Mouse (Mus musculus) right cerebral cortex, postnatal 14 days (tissue): ENCODE results near the gene Vmn2r124.
"Not testable (repeated sequence)": the region's sequence is repeated elsewhere in the genome, so short reads cannot be mapped to it uniquely, and the experiment has no call there.

Source experiments
- DNase-seq: peaks from one replicate; pipeline ENCODE4 v3.0.0; 2022

Gene Vmn2r124

DNA sequence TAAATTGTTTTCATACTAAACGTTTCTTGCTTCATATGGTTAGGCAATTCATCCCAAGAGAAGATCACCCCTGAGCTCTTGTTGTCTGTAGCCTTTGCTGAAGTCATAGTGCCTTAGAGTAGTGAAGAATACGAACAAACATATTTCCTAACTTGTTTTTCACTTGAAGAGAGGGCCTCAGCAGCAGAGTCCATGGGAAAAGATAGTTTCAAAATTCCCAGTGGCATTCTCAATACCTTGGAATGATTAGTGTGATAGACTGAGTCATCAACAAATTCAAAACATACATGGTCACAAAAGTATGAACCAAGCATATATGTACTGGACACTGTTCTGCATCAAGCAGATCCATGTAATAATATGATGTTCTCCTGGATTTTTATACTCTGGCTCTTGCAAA, at the start of gene Vmn2r124:
Gene Vmn2r124, plus strand, starts transcription at position 301 of the 400 bp plus-strand sequence.
- DNase-seq, result no peak

DNA sequence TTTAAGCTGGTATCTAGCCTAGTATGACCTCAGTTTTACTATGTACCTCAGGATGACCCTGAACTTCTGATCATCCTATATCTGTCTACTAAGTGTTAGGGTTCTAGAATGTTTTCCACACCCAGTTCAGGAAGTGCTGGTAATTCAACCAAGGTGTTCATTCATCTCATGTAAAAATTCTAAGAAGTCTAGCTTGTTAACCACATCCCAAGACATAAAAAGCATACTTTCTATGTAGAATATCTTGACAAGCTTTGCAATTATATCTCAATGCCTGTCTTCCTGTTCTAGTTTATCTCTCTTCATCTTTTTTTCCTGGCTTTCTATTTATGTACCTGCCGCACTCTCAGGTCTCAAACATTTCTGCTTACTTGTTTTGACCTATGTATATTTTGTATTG, 44.5 kb upstream of the Vmn2r124 start:
- no peak for DNase-seq

DNA sequence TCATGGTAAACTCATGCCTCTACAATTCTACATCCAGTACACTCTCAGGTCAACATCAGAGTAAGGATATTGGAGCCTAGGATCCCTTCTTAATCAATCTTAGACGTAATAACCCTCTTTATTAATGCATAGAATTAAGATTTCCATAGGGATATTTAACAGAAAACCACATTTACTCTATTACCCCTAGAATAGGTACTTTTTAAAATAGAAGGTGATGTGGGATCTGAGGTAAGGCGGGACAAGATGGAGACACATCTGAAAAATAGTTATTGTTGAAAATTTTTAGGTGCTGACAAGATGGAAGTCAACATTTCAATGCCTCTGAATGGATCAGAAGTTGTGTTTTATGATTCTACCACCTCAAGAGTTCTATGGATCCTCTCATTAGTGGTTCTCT, 27.8 kb upstream of the Vmn2r124 start, which contains the start of gene Fpr-rs4:
Gene Fpr-rs4, plus strand, starts transcription at position 301 of the 400 bp plus-strand sequence.
- no peak for DNase-seq

DNA sequence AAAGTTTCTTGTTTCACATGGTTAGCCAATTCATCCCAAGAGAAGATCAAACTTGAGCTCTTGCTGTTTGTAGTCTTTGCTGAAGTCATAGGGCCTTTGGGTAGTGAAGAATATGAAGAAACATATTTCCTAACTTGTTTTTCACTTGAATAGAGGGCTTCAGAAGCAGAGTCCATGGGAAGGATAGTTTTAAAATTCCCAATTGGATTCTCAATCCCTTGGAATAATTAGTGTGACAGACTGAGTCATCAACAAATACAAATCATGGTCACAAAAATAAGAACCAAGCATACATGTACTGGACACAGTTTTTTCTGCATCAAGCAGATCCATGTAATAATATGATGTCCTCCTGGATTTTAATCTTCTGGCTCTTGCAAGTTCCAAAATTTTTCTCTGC, 35.5 kb downstream of the Vmn2r124 start, which contains the start of gene Vmn2r91:
Gene Vmn2r91, plus strand, starts transcription at position 301 of the 400 bp plus-strand sequence.
- not testable (repeated sequence) for DNase-seq

DNA sequence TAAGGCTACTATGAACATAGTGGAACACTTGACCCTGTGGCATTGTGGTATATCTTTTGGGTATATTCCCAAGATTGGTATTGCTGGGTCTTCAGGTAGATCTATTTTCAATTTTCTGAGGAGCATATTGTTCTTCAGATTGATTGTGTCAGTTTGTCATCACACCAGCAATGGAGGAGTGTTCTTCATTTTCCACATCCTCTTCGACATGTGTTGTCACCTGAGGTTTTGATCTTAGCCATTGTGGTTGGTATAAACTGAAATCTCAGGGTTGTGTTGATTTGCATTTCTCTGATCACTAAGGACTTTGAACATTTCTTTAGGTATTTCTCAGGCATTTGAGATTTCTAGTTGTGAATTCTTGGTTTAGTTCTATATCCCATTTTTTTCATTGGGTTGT, 46.4 kb downstream of the Vmn2r124 start:
- DNase-seq, result not testable (repeated sequence)

DNA sequence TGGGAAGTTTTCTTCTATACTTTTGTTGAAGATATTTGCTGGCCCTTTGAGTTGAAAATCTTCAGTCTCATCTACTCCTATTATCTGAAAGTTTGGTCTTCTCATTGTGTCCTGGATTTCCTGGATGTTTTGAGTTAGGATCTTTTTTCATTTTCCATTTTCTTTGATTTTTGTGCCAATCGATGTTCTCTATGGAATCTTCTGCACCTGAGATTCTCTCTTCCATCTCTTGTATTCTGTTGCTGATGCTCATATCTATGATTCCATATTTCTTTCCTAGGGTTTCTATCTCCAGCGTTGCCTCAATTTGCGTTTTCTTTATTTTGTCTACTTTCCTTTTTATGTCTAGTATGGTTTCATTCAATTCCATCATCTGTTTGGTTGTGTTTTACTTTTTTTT, 53.0 kb downstream of the Vmn2r124 start:
- DNase-seq, result not testable (repeated sequence)
